Mouse (Mus musculus) heart, embryonic 14.5 days (tissue): ENCODE results near the gene Nav3. TPM values are rescaled to one million over a fixed set of nuclear protein-coding genes. Genes with fewer than 3 reads are reported as not detected.

Experiments
- ATAC-seq: fragments of 200-750 bp; cut with Nextera tagmentation; 2 replicates; pipeline ENCODE4 v1.8.0; 2017; ENCODE audit warnings: low read depth, moderate TSS enrichment; ENCODE audit not compliant: insufficient number of reproducible peaks, insufficient read depth, low FRiP score
- H3K27ac ChIP-seq, 2 experiments: fragments of 200-500 bp in 1 of 2; fragments of 300-500 bp in 1 of 2; sonication (generic) in 1 of 2; replicated peaks in 1 of 2; 2 replicates each; pipeline ENCODE4 v1.5.1; 2012 to 2014; ENCODE audit warnings: low read depth in 2 of 2, low read length in 2 of 2, control low read depth in 1 of 2, mild to moderate bottlenecking in 1 of 2, mixed read lengths in 1 of 2; ENCODE audit not compliant: control insufficient read depth in 1 of 2, insufficient read depth in 1 of 2
- H3K27me3 ChIP-seq: fragments of 300-500 bp; sonication (generic); 2 replicates; pipeline ENCODE4 v1.6.1; 2014; ENCODE audit warnings: mild to moderate bottlenecking, low read length, control low read depth; ENCODE audit not compliant: control insufficient read depth, insufficient read depth
- H3K36me3 ChIP-seq: fragments of 300-500 bp; sonication (generic); 2 replicates; pipeline ENCODE4 v1.6.1; 2014; ENCODE audit warnings: mild to moderate bottlenecking, control low read depth, low read length, mixed read lengths; ENCODE audit not compliant: control insufficient read depth, insufficient read depth
- H3K4me1 ChIP-seq, 2 experiments: fragments of 200-500 bp in 1 of 2; fragments of 300-500 bp in 1 of 2; sonication (generic) in 1 of 2; 2 replicates each; pipeline ENCODE4 v1.6.1; 2012 to 2014; ENCODE audit warnings: low read length in 2 of 2, control low read depth in 1 of 2, mixed read lengths in 1 of 2; ENCODE audit not compliant: control insufficient read depth in 2 of 2, insufficient read depth in 2 of 2
- H3K4me2 ChIP-seq: fragments of 300-500 bp; sonication (generic); 2 replicates; pipeline ENCODE4 v1.6.1; 2014; ENCODE audit warnings: mild to moderate bottlenecking, low read length
- H3K4me3 ChIP-seq, 2 experiments: fragments of 200-500 bp in 1 of 2; fragments of 300-500 bp in 1 of 2; sonication (generic) in 1 of 2; 2 replicates each; pipeline ENCODE4 v1.5.1; 2012 to 2014; ENCODE audit warnings: low read length in 2 of 2, mild to moderate bottlenecking in 2 of 2, control low read depth in 1 of 2, low read depth in 1 of 2, moderate library complexity in 1 of 2; ENCODE audit not compliant: control insufficient read depth in 1 of 2, insufficient read depth in 1 of 2
- H3K9ac ChIP-seq: fragments of 300-500 bp; sonication (generic); 2 replicates; pipeline ENCODE4 v1.6.1; 2014; ENCODE audit warnings: mild to moderate bottlenecking, low read length
- H3K9me3 ChIP-seq: fragments of 300-500 bp; sonication (generic); 2 replicates; pipeline ENCODE4 v1.6.1; 2016; ENCODE audit warnings: low read length, control low read depth; ENCODE audit not compliant: control insufficient read depth
- WGBS: fragments of 180-500 bp; shearing (Covaris S2); extraction: QIAGEN DNeasy Blood & Tissue Kit; methylation state at CpG from one replicate; pipeline ENCODE4 v1.1.7; 2014; 5-methylcytosine and 5-hydroxymethylcytosine counted together
- polyA plus RNA-seq: library from polyadenylated mRNA; unstranded; fragments of >200 nt; fragmentation: Nextera tagmentation; extraction: Ambion mirVana; gene quantifications from 2 replicates; pipeline ENCODE4 v1.2.1, GENCODE M21; 2014

The Nav3 gene
- polyA plus RNA-seq, 1 experiment from 2014 or later, result 4.2 TPM

DNA sequence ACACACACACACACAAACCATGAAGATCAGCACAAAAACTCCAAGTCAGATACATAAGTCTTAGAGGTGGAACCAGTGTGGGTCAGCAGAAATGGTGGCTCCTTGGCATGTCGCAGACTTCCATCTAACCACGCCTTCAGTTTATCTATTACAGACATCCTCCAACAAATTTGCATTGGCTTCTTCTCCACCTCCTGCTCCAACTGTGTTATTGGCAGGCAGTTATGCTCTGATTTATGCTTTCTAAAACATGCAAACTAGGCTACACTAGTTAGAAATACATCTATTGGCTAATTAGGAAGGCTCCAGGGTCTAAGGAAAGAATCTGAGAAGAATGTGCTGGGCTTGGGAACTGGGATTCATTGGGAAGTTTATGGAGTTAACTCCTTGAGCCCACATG, 75.2 kb downstream of the Nav3 start:
- no peaks in the 10 kb centered on the region for H3K9me3 ChIP-seq
- no peak overlapping the region for H3K4me3 ChIP-seq
- 86% methylated on average over 2 of the region's 2 CpGs for whole genome bisulfite sequencing
- ATAC-seq, result no peak
- H3K27me3 ChIP-seq, result no peaks in the 10 kb centered on the region
- no peak overlapping the region for H3K27ac ChIP-seq
- H3K36me3 ChIP-seq, result no peaks in the 10 kb centered on the region
- H3K9ac ChIP-seq, result no peak overlapping the region
- H3K4me2 ChIP-seq, result no peak overlapping the region
- H3K4me1 ChIP-seq, result no peaks in the 10 kb centered on the region

DNA sequence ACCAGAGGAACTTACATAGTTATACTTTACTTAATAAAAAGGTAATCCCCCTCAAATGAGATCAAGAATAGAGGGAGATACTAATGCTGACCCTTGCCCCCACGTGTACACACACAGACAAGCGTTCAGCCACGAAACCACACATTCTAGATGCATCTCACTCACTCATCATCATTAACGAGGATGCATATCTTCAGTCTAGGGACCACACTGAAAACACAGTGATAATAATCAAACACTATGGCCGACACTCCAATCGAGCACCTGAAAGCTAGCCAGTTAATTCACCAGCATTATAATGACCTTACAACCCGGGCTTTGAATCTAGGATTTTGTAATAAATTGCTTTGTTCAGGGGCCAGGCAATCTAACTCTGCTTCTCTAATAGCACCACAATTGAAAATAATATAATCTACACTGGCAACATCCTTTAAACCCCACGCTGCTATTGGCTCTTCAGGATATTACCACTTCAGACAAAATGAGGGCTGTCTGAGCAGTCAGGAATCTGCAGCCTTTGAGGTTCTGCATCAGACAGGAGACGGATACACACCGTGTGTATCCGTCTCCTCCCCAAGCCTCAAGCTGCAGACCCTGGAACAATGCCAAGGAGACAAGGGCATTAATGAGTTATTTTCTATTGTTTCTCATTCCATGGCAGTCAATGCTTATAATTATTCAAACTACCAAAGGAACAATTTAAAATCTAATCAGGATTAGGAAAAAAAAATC, 83.1 kb downstream of the Nav3 start:
- 56% methylated on average over 11 of the region's 11 CpGs for WGBS
- Histone ChIP-seq H3K27ac (no peak overlapping the region), H3K4me2 (no peak overlapping the region), H3K9me3 (no peaks in the 10 kb centered on the region), H3K9ac (no peak overlapping the region), H3K4me3 (no peak overlapping the region), H3K4me1 (no peaks in the 10 kb centered on the region), H3K27me3 (no peaks in the 10 kb centered on the region), H3K36me3 (no peaks in the 10 kb centered on the region)
- no peak for ATAC-seq

DNA sequence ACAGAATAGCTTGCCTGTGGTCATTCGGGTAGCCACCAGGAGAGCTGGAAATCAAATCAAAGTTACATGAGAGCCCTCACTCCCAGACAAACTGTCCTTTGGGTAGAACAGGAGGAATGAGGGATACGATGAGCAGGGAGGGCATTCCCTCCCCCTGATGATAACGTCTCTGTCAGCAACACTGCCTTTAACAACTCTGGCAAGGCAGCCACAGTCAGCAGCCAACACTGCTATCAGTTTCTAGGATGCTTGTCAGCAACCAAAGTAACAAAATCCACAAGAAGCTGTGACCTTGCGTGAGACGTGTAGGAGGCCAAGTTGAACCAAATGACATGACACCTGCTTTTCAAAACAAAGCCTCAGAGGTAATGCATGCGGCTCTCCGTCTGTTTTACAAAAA, 103.9 kb downstream of the Nav3 start:
- ATAC-seq, result no peak
- Histone ChIP-seq H3K4me1 (peaks cover 3 to 10% of the 10 kb centered on the region in 2 experiments), H3K4me2 (peak overlapping the region; percentile 21; the same call in 1 of the 2 replicates), H3K4me3 (no peak overlapping the region), H3K36me3 (no peaks in the 10 kb centered on the region), H3K27me3 (no peaks in the 10 kb centered on the region), H3K27ac (no peak overlapping the region), H3K9ac (no peak overlapping the region), H3K9me3 (no peaks in the 10 kb centered on the region)
- WGBS, result 16% methylated on average over 7 of the region's 7 CpGs

DNA sequence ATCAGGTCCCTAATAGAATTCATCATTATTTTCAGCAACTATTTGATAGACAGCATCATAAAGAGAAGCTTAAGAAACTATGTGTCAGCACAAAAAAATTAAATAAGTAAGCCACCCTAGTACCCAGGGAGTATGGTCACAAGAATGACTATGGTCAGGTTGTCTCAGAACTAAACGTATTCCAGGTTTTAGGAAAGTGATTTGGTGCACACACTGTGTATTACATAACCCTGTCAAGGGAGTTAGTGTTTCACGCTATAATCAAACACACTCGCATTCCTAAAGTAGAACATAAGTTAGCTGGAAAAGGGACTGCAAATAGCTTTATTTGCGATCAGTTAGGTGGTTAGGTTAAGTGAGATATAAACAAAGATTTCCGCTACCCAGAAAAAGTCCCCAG, 126.0 kb downstream of the Nav3 start:
- no peak overlapping the region for H3K9ac ChIP-seq
- no peaks in the 10 kb centered on the region for H3K36me3 ChIP-seq
- H3K4me2 ChIP-seq, result no peak overlapping the region
- H3K27ac ChIP-seq, result no peak overlapping the region
- H3K4me1 ChIP-seq, result peaks cover 0 to 3% of the 10 kb centered on the region in 2 experiments; a peak in 1 of 4 replicates
- WGBS, result 70% methylated on average over 5 of the region's 5 CpGs
- no peak for ATAC-seq
- H3K27me3 ChIP-seq, result no peaks in the 10 kb centered on the region
- H3K9me3 ChIP-seq, result no peaks in the 10 kb centered on the region
- H3K4me3 ChIP-seq, result no peak overlapping the region

DNA sequence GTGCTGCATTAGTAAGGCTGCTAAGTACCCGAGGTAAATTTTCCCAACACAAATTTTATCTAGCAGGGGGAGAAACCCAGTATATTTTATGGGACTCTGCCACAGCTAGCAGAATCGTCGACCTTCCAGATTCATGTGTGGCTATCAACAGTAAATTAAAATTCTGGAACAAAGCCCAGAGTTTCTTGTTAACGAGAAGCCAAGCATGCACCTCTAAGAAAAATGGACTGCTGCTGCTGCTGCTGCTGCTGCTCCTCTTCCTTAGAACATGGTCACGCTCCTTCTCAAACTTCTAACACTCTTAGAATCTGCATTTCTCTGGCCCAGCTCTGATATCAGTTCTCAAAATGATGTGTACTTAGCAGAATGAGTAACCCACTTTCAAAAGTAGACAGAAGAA, 126.4 kb downstream of the Nav3 start:
- ATAC-seq, result no peak
- H3K27ac ChIP-seq, result no peak overlapping the region
- WGBS, result 30% methylated on average over 5 of the region's 5 CpGs
- H3K4me1 ChIP-seq, result peaks cover 0 to 3% of the 10 kb centered on the region in 2 experiments; a peak in 1 of 4 replicates
- no peak overlapping the region for H3K4me3 ChIP-seq
- H3K36me3 ChIP-seq, result no peaks in the 10 kb centered on the region
- H3K4me2 ChIP-seq, result no peak overlapping the region
- no peak overlapping the region for H3K9ac ChIP-seq
- no peaks in the 10 kb centered on the region for H3K9me3 ChIP-seq
- no peaks in the 10 kb centered on the region for H3K27me3 ChIP-seq

DNA sequence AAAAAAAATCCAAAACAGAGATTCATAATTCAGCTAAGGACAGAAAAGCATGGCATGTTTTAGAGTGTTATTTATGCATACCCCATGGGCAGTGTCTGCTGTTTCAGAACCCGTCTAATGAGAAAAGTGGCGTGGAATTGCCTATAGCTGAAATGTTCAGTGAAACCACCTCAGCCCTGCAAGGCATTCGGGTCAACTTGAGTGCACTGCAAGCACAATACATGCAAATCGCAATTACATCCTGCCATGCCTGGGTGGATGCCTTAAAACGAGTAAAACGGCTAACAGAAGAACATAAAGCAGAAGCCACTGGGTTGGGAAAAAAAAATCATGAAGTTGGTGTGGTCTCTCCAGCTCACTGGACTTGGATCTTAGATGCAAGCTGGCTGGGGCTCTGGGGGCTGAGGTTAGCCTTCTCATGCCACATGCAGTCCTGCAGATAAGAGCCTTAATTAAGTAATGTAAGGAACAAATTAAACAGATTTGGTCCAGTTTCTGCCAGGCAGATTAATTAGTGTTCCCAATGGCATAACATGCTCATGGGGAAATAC, 133.8 kb downstream of the Nav3 start:
- no peak overlapping the region for H3K4me3 ChIP-seq
- no peaks in the 10 kb centered on the region for H3K27me3 ChIP-seq
- no peak overlapping the region for H3K9ac ChIP-seq
- H3K4me2 ChIP-seq, result no peak overlapping the region
- no peaks in the 10 kb centered on the region for H3K36me3 ChIP-seq
- no peak for ATAC-seq
- H3K4me1 ChIP-seq, result no peaks in the 10 kb centered on the region
- no peak overlapping the region for H3K27ac ChIP-seq
- WGBS, result 76% methylated on average over 6 of the region's 6 CpGs
- H3K9me3 ChIP-seq, result no peaks in the 10 kb centered on the region

DNA sequence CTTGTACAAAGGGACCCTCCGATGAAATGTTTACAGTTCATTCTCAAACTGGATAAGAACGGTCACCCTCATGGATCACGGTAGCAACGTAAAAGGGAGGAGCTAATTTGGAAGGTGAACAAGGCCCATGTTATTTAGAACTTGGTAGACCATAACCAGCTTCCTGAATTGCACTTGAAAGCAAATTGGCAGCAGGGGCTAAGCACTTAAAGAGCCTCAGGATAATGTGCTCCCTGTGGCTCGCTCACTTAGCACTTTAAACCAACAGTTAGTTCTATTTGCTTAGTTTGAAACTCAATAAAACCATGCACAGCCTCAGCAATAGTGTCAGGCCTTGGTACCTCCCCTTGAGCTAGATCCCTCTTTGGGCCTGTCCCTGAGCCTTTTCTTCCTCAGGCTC, 138.7 kb downstream of the Nav3 start:
- Histone ChIP-seq H3K9me3 (peaks cover 8% of the 10 kb centered on the region), H3K4me1 (no peaks in the 10 kb centered on the region), H3K27ac (no peak overlapping the region), H3K4me3 (no peak overlapping the region), H3K9ac (no peak overlapping the region), H3K36me3 (no peaks in the 10 kb centered on the region), H3K27me3 (no peaks in the 10 kb centered on the region), H3K4me2 (no peak overlapping the region)
- 78% methylated on average over 5 of the region's 5 CpGs for WGBS
- ATAC-seq, result no peak

DNA sequence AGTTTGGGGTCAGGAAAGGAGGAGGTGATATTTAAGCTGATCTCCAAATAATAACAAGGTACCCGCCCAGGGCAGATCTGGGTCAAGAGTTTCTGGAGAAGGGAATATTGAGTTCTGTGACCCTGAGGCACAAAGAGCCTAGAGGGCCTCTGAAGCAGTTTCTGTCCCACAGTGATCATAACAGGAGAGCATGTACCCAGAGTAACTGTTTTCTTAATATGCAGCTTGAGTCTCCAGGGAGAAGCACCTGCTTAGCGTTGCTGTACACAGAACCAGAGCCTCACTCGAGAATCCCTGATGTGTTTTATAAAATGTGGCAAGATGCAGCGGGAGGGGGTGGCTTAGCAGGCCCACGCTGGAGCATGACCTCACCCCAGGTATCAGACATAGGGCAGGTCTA, 141.5 kb downstream of the Nav3 start:
- Histone ChIP-seq H3K4me2 (no peak overlapping the region), H3K36me3 (no peaks in the 10 kb centered on the region), H3K9me3 (peaks cover 9% of the 10 kb centered on the region), H3K9ac (no peak overlapping the region), H3K4me1 (no peaks in the 10 kb centered on the region), H3K4me3 (no peak overlapping the region), H3K27me3 (no peaks in the 10 kb centered on the region), H3K27ac (no peak overlapping the region)
- no peak for ATAC-seq
- WGBS, result 71% methylated on average over 5 of the region's 5 CpGs
